Mouse (Mus musculus) testis, adult 2 months (tissue): ENCODE measurements at regions not wholly inside any gene's neighbourhood (a gene's known extent, or its start where the extent isn't known, plus 50 kb on each side); places are given as distances from the start of the nearest gene placed in this dataset.

ENCODE experiments used
- H3K27ac ChIP-seq: fragments of 200-500 bp; 2 replicates; pipeline ENCODE4 v1.5.1; 2012; ENCODE audit warnings: low read depth, low read length; ENCODE audit not compliant: control insufficient read depth, insufficient read depth
- H3K27me3 ChIP-seq: fragments of 200-500 bp; 2 replicates; pipeline ENCODE4 v1.6.1; 2012; ENCODE audit warnings: mild to moderate bottlenecking, low read length, moderate library complexity; ENCODE audit not compliant: control insufficient read depth, insufficient read depth
- H3K36me3 ChIP-seq: fragments of 200-500 bp; 2 replicates; pipeline ENCODE4 v1.6.1; 2012; ENCODE audit warnings: mild to moderate bottlenecking, low read length; ENCODE audit not compliant: control insufficient read depth, insufficient read depth
- H3K4me1 ChIP-seq: fragments of 200-500 bp; 2 replicates; pipeline ENCODE4 v1.6.1; 2012; ENCODE audit warnings: low read length; ENCODE audit not compliant: control insufficient read depth, insufficient read depth
- H3K4me3 ChIP-seq: fragments of 200-500 bp; 2 replicates; pipeline ENCODE4 v1.5.1; 2012; ENCODE audit warnings: low read depth, mild to moderate bottlenecking, low read length, moderate library complexity, mixed read lengths; ENCODE audit not compliant: control insufficient read depth
- CTCF ChIP-seq: fragments of 200-500 bp; IDR thresholded peaks from 2 replicates; pipeline ENCODE4 v1.5.1; 2012; ENCODE audit warnings: low read depth, mild to moderate bottlenecking, inconsistent platforms, low read length, moderate library complexity; ENCODE audit not compliant: control insufficient read depth, insufficient read depth, insufficient replicate concordance
- POLR2A ChIP-seq: fragments of 200-500 bp; IDR thresholded peaks from 2 replicates; pipeline ENCODE4 v1.6.1; 2012; ENCODE audit warnings: low read depth, mild to moderate bottlenecking, inconsistent platforms, low read length, moderate library complexity; ENCODE audit not compliant: control insufficient read depth

DNA sequence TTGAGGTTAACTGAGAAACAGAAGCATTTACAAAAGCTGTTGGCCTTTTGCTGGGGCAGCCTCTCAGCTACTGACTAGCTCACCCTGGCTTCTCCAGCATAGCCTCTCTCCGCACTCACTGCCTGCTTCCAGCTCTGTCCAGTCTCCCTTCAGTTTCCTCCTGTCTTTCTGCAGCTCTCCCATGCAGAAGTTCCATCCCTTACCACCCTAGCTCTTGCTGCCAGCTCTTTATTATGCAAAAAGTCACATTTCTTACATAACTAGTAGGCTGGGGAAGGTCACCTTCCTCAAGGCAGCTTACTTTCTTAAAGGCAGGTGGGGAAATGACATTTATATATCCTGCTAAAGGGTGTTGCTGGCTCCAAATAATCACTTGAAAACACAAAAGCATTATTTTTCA, 91.1 kb upstream of the Prok2 start:
- no peaks in the 10 kb centered on the region for H3K4me1 ChIP-seq
- no peak overlapping the region for H3K4me3 ChIP-seq
- no peaks in the 10 kb centered on the region for H3K36me3 ChIP-seq
- TF ChIP-seq POLR2A (no peak), CTCF (no peak)
- no peak overlapping the region for H3K27ac ChIP-seq
- H3K27me3 ChIP-seq = no peaks in the 10 kb centered on the region

GRCm38 (mm10) chr6:99813102-99813501, 86.9 kb upstream of the Prok2 start:
- no peak overlapping the region for H3K27ac ChIP-seq
- no peak for TF ChIP-seq CTCF
- TF ChIP-seq POLR2A = no peak
- H3K4me3 ChIP-seq = no peak overlapping the region
- no peaks in the 10 kb centered on the region for H3K36me3 ChIP-seq
- H3K27me3 ChIP-seq = no peaks in the 10 kb centered on the region
- H3K4me1 ChIP-seq = no peaks in the 10 kb centered on the region

- Histone ChIP-seq H3K4me1 (no peaks in the 10 kb centered on the region), H3K27me3 (no peaks in the 10 kb centered on the region), H3K27ac (no peak overlapping the region), H3K4me3 (no peak overlapping the region), H3K36me3 (no peaks in the 10 kb centered on the region)
- TF ChIP-seq POLR2A = no peak
- TF ChIP-seq CTCF = no peak
Measured at GRCm38 (mm10) chr6:99811842-99812241, 85.7 kb upstream of the Prok2 start.

GRCm38 (mm10) chr6:99810974-99811798, 85.0 kb upstream of the Prok2 start:
- H3K36me3 ChIP-seq = no peaks in the 10 kb centered on the region
- H3K4me3 ChIP-seq = no peak overlapping the region
- H3K27me3 ChIP-seq = no peaks in the 10 kb centered on the region
- no peak overlapping the region for H3K27ac ChIP-seq
- no peaks in the 10 kb centered on the region for H3K4me1 ChIP-seq
- TF ChIP-seq POLR2A (no peak), CTCF (no peak)

DNA sequence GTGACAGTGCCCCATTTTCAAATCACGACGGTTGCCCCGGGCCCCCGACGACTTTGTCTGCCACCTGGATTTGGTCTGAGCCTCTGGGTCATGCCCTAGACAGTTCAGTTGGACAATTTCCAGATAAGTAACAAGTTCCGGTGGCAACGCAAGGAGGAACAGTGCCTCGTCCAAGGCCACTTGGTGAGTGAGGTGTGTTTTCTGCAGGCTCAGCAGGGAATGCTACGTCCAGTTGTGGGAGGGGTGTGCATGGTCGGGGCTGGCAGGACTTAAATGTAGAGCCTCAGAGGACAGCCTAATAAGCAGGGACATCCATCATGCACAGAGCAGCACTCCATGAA, 78.7 kb upstream of the Prok2 start:
- H3K27me3 ChIP-seq = no peaks in the 10 kb centered on the region
- no peak for TF ChIP-seq CTCF
- no peak for TF ChIP-seq POLR2A

DNA sequence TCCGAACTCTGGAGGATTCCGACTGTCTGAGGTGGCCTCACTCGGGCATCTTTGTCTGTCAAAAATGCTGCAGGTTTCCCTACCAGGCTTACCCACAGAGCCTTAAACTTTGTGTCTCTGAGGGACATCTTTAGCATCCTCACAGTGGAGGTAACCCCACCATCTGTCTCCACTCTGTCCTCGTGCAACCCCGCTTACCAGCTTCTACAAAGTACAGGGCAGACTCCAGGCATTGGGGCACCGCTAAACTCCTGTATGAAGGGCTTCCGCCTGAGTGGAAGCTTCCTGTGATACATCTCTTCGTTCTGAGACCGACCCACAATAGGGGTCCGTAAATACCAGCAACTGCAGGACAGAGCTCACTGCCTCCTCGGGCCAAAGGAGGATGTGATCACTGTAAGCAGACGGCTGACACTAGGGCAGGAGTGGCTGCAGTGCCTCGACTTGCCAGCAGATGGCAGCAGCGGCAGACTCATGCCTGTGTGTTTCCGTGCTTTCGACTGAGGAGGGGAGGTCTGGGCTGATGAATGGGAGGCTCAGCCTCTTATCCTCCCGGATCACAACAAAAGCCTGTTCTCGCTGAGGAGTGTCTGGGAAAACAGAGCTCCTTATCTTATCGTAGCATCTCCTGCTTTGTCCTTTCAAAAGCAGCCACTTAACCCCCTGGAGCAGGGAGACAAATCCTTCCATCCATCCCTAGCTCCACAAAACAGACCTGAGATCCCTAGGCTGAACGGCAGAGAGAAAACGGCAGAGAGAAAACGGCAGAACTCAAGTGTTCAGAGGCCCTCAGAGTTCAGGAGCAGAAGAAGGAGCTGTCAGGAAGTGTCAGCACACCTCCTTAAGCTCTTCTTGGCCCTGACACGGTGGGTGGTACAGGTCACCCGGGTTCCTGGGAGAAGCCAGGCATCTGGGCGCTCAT, 78.1 kb upstream of the Prok2 start:
- TF ChIP-seq CTCF (peak; percentile 100), POLR2A (no peak)
- Histone ChIP-seq H3K4me3 (peak overlapping the region; percentile 57), H3K4me1 (peaks cover 12% of the 10 kb centered on the region), H3K27me3 (no peaks in the 10 kb centered on the region), H3K27ac (no peak overlapping the region), H3K36me3 (no peaks in the 10 kb centered on the region)

More for the DNA sequence above, 78.7 kb upstream of the Prok2 start:
- Histone ChIP-seq H3K36me3 (no peaks in the 10 kb centered on the region), H3K4me3 (peak overlapping the region; percentile 57; the same call in 1 of the 2 replicates), H3K27ac (no peak overlapping the region), H3K4me1 (peaks cover 12% of the 10 kb centered on the region)

GRCm38 (mm10) chr6:99800919-99801318, 74.7 kb upstream of the Prok2 start:
- Histone ChIP-seq H3K36me3 (no peaks in the 10 kb centered on the region), H3K27ac (no peak overlapping the region), H3K27me3 (no peaks in the 10 kb centered on the region), H3K4me1 (peaks cover 12% of the 10 kb centered on the region), H3K4me3 (no peak overlapping the region)
- TF ChIP-seq CTCF (no peak), POLR2A (no peak)
